Mouse (Mus musculus): ENCODE measurements around the gene Stx18. TPM values are rescaled to one million over a fixed set of nuclear protein-coding genes. Genes with fewer than 3 reads are reported as not detected.

Gene Stx18
- polyA plus RNA-seq, 1 experiment from 2014 or later: 46.7 TPM

DNA sequence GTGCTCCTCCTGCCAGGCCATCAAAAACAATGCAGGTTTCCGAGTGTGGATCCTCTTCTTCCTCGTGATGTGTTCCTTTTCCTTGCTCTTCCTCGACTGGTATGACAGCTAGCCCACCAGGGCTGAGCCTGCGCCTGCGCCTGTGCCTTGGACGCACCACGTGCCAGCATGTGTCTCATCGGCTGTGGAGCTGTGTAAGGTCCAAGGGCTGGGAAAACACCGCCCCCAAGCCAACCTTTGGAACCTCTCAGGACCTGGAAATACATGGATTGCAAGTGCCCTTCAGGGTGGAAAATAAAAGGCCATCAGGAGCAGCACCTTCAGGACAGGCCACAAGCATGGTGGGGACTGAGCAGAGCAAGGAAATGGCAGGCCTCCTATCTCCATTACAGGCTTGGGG is 97.7 kb downstream of the Stx18 start:
- ATAC-seq (ENCODE audit: low FRiP score, low TSS enrichment): 0 out of 2 replicates have a peak, but pooled peaks have one; percentile 39
- H3K9me3 ChIP-seq (ENCODE audit: control insufficient read depth, low read length): no peaks in the 10 kb centered on the region
- 93% methylated on average over 9 of the region's 9 CpGs for WGBS
- no peaks in the 10 kb centered on the region for H3K27me3 ChIP-seq (ENCODE audit: control insufficient read depth, insufficient read depth, low read length)
- no peak overlapping the region for H3K9ac ChIP-seq (ENCODE audit: low read depth, low read length)
- no peak overlapping the region for H3K27ac ChIP-seq (ENCODE audit: low read depth, low read length)
- peaks cover 23% of the 10 kb centered on the region for H3K36me3 ChIP-seq (ENCODE audit: control insufficient read depth, insufficient read depth, low read length)
- H3K4me3 ChIP-seq (ENCODE audit: low read length): no peak overlapping the region
- H3K4me2 ChIP-seq (replicated peaks; ENCODE audit: low read depth, low read length): no peak overlapping the region
- H3K4me1 ChIP-seq (ENCODE audit: control insufficient read depth, insufficient read depth, low read length): no peaks in the 10 kb centered on the region

DNA sequence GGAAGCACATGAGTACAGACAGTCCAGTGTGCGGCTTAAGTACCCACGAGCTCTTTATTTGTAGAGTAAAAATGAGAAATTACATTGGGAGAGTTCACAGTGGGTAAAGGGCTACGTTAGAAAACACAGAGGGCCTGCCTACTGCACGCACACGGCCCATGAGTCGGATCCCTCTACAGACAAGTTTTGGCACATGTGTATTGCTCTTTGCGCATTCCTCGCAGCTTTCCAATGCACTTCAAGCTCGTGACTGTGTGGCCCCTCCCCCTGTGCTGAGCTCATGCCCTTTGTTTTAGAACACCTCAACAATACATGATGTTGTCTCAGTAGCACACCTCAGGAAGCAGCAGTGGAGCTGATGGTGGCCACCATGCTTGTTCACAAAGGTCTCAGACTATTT is 98.6 kb downstream of the Stx18 start:
- H3K4me1 ChIP-seq (ENCODE audit: control insufficient read depth, insufficient read depth, low read length): no peaks in the 10 kb centered on the region
- ATAC-seq (ENCODE audit: low FRiP score, low TSS enrichment): no peak
- no peaks in the 10 kb centered on the region for H3K27me3 ChIP-seq (ENCODE audit: control insufficient read depth, insufficient read depth, low read length)
- no peak overlapping the region for H3K27ac ChIP-seq (ENCODE audit: low read depth, low read length)
- no peak overlapping the region for H3K4me2 ChIP-seq (replicated peaks; ENCODE audit: low read depth, low read length)
- no peaks in the 10 kb centered on the region for H3K9me3 ChIP-seq (ENCODE audit: control insufficient read depth, low read length)
- no peak overlapping the region for H3K4me3 ChIP-seq (ENCODE audit: low read length)
- H3K9ac ChIP-seq (ENCODE audit: low read depth, low read length): no peak overlapping the region
- H3K36me3 ChIP-seq (ENCODE audit: control insufficient read depth, insufficient read depth, low read length): peaks cover 25% of the 10 kb centered on the region
- 92% methylated on average over 9 of the region's 9 CpGs for WGBS

DNA sequence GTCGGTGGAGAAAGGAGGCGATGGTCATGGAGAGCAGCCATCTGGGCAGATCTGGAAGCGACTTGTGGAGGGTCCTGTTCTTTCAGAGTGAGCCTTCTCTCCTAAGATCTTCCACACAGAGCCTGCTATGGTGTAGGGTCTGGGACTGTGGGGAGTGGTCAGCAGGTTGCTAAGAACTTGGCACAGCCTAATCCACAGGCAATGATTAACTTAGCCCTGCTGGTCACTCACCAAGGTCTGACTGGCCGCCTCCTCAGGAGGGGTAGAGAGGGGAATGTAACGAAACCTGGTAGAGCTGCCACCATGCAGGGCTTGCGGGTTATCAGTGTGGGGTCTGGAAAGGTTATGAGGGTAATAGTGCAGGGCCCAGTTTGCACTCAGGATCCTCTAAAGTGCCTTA is 102.4 kb downstream of the Stx18 start:
- Histone ChIP-seq H3K4me3 (ENCODE audit: low read length) (no peak overlapping the region), H3K36me3 (ENCODE audit: control insufficient read depth, insufficient read depth, low read length) (peaks cover 36% of the 10 kb centered on the region), H3K27ac (ENCODE audit: low read depth, low read length) (no peak overlapping the region), H3K4me1 (ENCODE audit: control insufficient read depth, insufficient read depth, low read length) (no peaks in the 10 kb centered on the region), H3K9me3 (ENCODE audit: control insufficient read depth, low read length) (no peaks in the 10 kb centered on the region), H3K4me2 (replicated peaks; ENCODE audit: low read depth, low read length) (no peak overlapping the region), H3K27me3 (ENCODE audit: control insufficient read depth, insufficient read depth, low read length) (no peaks in the 10 kb centered on the region), H3K9ac (ENCODE audit: low read depth, low read length) (no peak overlapping the region)
- ATAC-seq (ENCODE audit: low FRiP score, low TSS enrichment): peak; percentile 60; the same call in 1 of the 2 replicates
- 83% methylated on average over 6 of the region's 6 CpGs for WGBS

DNA sequence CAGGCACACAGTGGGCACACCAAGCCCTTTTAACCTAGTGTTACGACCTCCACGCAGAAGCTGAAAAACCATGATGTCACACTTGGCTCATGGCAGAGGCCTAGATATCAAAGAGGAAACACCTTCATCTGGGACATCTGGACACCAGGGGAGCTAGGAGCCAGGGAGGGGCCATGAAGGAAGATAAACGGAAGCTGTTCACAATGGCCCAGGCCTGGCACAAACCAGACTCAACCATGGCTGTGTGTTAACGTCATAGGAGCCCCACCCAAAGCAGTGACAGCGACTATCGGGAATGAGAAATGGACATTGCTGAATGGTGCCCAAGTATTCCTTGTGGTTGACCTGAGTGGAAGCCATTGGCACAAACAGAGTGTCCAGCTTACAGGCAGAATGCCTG is 108.0 kb downstream of the Stx18 start:
- no peak for ATAC-seq (ENCODE audit: low FRiP score, low TSS enrichment)
- no peak overlapping the region for H3K4me2 ChIP-seq (replicated peaks; ENCODE audit: low read depth, low read length)
- WGBS: 87% methylated on average over 6 of the region's 6 CpGs
- no peak overlapping the region for H3K4me3 ChIP-seq (ENCODE audit: low read length)
- H3K36me3 ChIP-seq (ENCODE audit: control insufficient read depth, insufficient read depth, low read length): peaks cover 40% of the 10 kb centered on the region
- H3K9ac ChIP-seq (ENCODE audit: low read depth, low read length): no peak overlapping the region
- no peaks in the 10 kb centered on the region for H3K27me3 ChIP-seq (ENCODE audit: control insufficient read depth, insufficient read depth, low read length)
- H3K27ac ChIP-seq (ENCODE audit: low read depth, low read length): no peak overlapping the region
- H3K4me1 ChIP-seq (ENCODE audit: control insufficient read depth, insufficient read depth, low read length): no peaks in the 10 kb centered on the region
- no peaks in the 10 kb centered on the region for H3K9me3 ChIP-seq (ENCODE audit: control insufficient read depth, low read length)

DNA sequence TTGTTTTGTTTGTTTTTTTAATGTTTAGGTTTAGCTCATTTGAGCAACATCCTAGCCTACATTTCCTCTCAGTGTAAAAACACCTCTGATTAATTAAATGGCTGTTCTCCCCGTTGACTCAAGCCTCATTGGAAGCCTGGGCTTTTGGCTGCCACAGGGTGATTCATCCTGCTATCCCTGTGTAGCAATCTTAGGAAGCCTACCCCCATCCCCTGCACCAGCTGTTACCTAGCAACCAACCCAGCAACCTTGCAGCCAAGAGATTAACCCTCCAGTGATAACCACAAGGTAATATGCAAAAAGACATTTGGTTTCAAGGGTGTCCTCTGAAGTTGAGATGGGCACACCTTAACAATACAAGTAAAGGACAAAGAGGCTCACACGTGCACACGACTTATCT is 112.7 kb downstream of the Stx18 start:
- Histone ChIP-seq H3K27ac (ENCODE audit: low read depth, low read length) (no peak overlapping the region), H3K4me2 (replicated peaks; ENCODE audit: low read depth, low read length) (no peak overlapping the region), H3K9me3 (ENCODE audit: control insufficient read depth, low read length) (0 out of 2 replicates have a peak, but pooled peaks cover 5% of the 10 kb centered on the region), H3K4me1 (ENCODE audit: control insufficient read depth, insufficient read depth, low read length) (no peaks in the 10 kb centered on the region), H3K36me3 (ENCODE audit: control insufficient read depth, insufficient read depth, low read length) (peaks cover 64% of the 10 kb centered on the region), H3K4me3 (ENCODE audit: low read length) (no peak overlapping the region), H3K9ac (ENCODE audit: low read depth, low read length) (no peak overlapping the region), H3K27me3 (ENCODE audit: control insufficient read depth, insufficient read depth, low read length) (no peaks in the 10 kb centered on the region)
- 80% methylated on average over 3 of the region's 3 CpGs for WGBS
- ATAC-seq (ENCODE audit: low FRiP score, low TSS enrichment): no peak

DNA sequence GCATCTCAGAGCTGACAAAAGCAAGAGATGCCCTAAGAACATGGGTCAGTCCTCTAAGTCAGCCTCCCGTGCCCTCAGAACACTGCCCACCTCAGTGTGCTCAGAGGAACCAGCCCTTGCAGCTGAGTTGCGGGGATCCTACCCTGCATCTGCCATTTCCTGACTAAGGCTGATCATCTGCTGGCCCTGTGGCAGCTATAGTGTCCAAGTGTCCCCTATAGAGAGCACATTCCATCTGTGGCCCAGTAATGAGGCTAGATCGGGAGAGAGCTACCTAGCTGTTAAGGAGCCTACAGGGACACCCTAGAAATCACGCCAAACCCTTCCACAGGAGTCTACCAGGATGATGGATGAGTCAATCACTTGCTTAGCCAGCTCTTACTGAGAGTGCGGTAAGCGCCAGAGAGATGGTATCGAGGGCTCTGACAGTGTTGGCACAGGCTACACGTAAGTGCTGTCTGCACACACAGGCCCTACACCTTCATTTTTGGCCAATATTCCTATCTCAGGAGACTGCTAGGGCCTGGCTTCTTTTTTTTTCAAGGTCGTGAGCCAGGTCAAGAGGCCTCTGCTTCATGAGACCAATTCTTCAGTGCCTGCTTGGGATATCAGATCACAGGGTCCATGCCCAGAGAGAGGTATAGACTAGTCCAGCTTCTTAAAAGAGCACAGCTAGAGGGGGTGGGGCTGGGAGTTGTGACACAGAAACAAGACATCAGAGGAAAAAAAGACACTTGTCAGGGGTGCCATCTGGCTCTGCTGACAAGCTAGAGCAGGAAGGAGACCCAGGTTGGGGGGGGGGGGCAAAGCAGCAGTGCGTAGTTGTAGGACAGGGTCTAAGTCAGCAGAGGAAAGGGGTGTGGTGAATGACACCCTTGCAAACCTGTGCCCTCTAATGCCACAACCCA is 113.9 kb downstream of the Stx18 start:
- ATAC-seq (ENCODE audit: low FRiP score, low TSS enrichment): no peak
- H3K9ac ChIP-seq (ENCODE audit: low read depth, low read length): no peak overlapping the region
- H3K4me1 ChIP-seq (ENCODE audit: control insufficient read depth, insufficient read depth, low read length): no peaks in the 10 kb centered on the region
- 84% methylated on average over 10 of the region's 10 CpGs for WGBS
- no peak overlapping the region for H3K4me3 ChIP-seq (ENCODE audit: low read length)
- no peaks in the 10 kb centered on the region for H3K27me3 ChIP-seq (ENCODE audit: control insufficient read depth, insufficient read depth, low read length)
- H3K27ac ChIP-seq (ENCODE audit: low read depth, low read length): no peak overlapping the region
- no peak overlapping the region for H3K4me2 ChIP-seq (replicated peaks; ENCODE audit: low read depth, low read length)
- 0 out of 2 replicates have a peak, but pooled peaks cover 5% of the 10 kb centered on the region for H3K9me3 ChIP-seq (ENCODE audit: control insufficient read depth, low read length)
- peaks cover 67% of the 10 kb centered on the region for H3K36me3 ChIP-seq (ENCODE audit: control insufficient read depth, insufficient read depth, low read length)

DNA sequence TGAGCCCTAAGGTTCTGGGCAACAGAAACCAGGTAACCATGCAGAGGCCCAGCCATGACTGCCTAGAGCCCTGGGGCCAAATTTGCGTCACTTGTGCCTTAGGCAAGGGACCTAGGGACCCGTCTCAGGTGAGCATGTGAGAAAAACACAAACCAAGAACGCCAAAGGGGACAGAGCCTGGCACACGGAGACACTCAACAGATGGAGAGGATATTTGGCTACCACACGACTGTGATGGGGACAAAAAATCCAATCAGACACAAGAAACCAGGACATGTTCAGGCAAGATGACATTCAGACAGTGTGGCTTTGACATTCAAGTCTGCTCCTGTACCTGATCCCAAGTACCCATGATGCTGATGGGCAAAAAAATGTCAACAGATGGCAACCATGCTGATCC is 115.1 kb downstream of the Stx18 start:
- WGBS: 91% methylated on average over 5 of the region's 5 CpGs
- Histone ChIP-seq H3K27me3 (ENCODE audit: control insufficient read depth, insufficient read depth, low read length) (no peaks in the 10 kb centered on the region), H3K4me1 (ENCODE audit: control insufficient read depth, insufficient read depth, low read length) (0 out of 2 replicates have a peak, but pooled peaks cover 8% of the 10 kb centered on the region), H3K4me3 (ENCODE audit: low read length) (no peak overlapping the region), H3K9ac (ENCODE audit: low read depth, low read length) (no peak overlapping the region), H3K4me2 (replicated peaks; ENCODE audit: low read depth, low read length) (no peak overlapping the region), H3K27ac (ENCODE audit: low read depth, low read length) (no peak overlapping the region), H3K9me3 (ENCODE audit: control insufficient read depth, low read length) (0 out of 2 replicates have a peak, but pooled peaks cover 5% of the 10 kb centered on the region), H3K36me3 (ENCODE audit: control insufficient read depth, insufficient read depth, low read length) (peaks cover 65% of the 10 kb centered on the region)
- no peak for ATAC-seq (ENCODE audit: low FRiP score, low TSS enrichment)

DNA sequence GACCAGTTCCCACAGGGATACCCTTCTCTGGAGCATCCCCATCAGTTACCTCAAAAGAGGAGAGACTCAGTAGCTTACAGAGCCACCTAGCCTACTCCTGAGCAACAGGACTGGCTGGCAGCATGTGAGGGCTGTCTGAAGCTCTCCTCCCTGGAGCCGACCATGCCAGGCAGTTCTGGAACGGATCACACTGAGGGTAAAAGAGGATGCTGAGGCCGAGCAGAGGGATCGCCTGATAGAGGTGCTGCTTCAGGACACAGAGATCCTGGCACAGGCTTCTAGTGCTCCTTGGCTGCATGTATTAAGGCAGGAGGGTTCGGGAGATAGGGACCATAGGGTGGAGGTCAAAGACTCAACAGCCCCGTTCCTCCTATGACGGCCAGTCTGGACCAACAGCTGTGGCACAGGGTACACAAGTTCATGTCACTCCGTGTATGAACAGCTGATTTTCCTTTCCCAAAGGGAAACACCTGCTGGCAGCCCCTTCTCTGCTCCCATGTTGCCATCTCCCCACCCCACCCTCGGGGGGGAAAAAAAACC is 119.0 kb downstream of the Stx18 start:
- H3K4me1 ChIP-seq (ENCODE audit: control insufficient read depth, insufficient read depth, low read length): peaks cover 8% of the 10 kb centered on the region; the same call in 1 of the 2 replicates
- peaks cover 10% of the 10 kb centered on the region for H3K27me3 ChIP-seq (ENCODE audit: control insufficient read depth, insufficient read depth, low read length)
- 0 out of 2 replicates have a peak, but pooled peaks cover 5% of the 10 kb centered on the region for H3K9me3 ChIP-seq (ENCODE audit: control insufficient read depth, low read length)
- 78% methylated on average over 9 of the region's 9 CpGs for WGBS
- 0 out of 2 replicates have a peak overlapping the region, but pooled peaks have one; percentile 94 for H3K4me2 ChIP-seq (replicated peaks; ENCODE audit: low read depth, low read length)
- H3K27ac ChIP-seq (ENCODE audit: low read depth, low read length): no peak overlapping the region
- 0 out of 2 replicates have a peak overlapping the region, but pooled peaks have one; percentile 85 for H3K9ac ChIP-seq (ENCODE audit: low read depth, low read length)
- H3K4me3 ChIP-seq (ENCODE audit: low read length): peak overlapping the region; percentile 81; the same call in 1 of the 2 replicates
- H3K36me3 ChIP-seq (ENCODE audit: control insufficient read depth, insufficient read depth, low read length): peaks cover 35% of the 10 kb centered on the region
- no peak for ATAC-seq (ENCODE audit: low FRiP score, low TSS enrichment)

DNA sequence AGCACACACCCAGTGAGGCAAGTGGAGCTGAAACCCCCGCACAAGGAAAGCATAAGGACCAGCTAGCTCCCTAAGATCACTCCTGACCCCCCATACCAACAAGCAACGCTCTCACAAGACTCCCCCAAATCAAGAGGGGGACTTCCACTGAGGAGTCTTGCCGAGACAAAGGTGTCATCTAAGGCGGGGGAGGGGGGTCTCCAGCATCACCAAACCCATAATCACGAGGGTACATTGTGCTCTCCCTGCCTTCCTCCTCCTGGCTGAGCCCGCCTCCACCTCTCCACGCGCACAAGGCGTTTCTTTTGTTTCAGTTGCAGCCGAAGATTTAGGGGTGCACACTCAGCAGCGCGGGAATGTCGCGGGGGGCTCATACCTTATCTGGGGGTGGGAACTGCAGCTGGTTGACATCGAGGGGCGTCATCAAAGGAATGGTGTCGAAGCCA is 120.0 kb downstream of the Stx18 start:
- ATAC-seq (ENCODE audit: low FRiP score, low TSS enrichment): peak; percentile 8; the same call in 1 of the 2 replicates
- H3K27me3 ChIP-seq (ENCODE audit: control insufficient read depth, insufficient read depth, low read length): peaks cover 10% of the 10 kb centered on the region
- 4% methylated on average over 17 of the region's 17 CpGs for WGBS

More for the DNA sequence above, 120.0 kb downstream of the Stx18 start:
- H3K4me2 ChIP-seq (replicated peaks; ENCODE audit: low read depth, low read length): peak overlapping the region; percentile 94
- peaks cover 29% of the 10 kb centered on the region for H3K36me3 ChIP-seq (ENCODE audit: control insufficient read depth, insufficient read depth, low read length)
- H3K4me1 ChIP-seq (ENCODE audit: control insufficient read depth, insufficient read depth, low read length): peaks cover 8% of the 10 kb centered on the region; the same call in 1 of the 2 replicates
- H3K4me3 ChIP-seq (ENCODE audit: low read length): peak overlapping the region; percentile 81
- H3K27ac ChIP-seq (ENCODE audit: low read depth, low read length): no peak overlapping the region
- peak overlapping the region; percentile 85 for H3K9ac ChIP-seq (ENCODE audit: low read depth, low read length)
- 0 out of 2 replicates have a peak, but pooled peaks cover 5% of the 10 kb centered on the region for H3K9me3 ChIP-seq (ENCODE audit: control insufficient read depth, low read length)

All from kidney, embryonic 14.5 days (tissue).